Mouse (Mus musculus) ovary, postnatal 14 days (tissue): Measurements from ENCODE around the gene Ankrd39.

ENCODE experiments used
- DNase-seq: peaks from one replicate; pipeline ENCODE4 v3.0.0; 2022; ENCODE audit warnings: low spot score

Gene Ankrd39

DNA sequence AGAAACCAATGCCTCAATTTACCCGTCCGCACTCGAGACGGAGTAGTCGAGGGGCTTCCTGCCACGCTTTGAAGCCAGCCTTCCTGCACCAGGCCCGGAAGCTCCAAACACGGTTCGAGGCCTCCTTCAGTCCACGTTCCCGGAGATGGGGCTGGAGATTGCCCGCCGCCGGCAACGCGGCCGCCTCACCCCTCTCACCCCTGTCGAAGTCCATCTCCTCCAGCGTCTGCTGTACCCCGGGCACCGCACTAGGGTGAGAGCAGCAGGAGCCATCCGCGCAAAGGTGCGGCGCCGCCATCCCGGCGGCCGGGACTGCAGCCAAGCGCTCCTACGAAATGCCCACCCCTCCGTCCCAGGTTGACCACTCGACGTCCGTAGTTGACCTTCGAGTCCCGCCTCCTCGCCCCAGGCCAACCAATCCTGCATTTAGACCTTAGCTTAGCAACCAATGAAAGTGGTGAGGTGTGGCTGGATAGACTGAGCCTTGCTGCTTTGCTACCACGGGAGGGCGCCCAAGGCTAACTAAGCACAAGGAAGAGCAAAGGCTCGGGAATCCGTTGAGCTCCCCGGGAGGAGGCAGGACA, at the start of gene Ankrd39:
TSS of gene Ankrd39 (minus strand) at position 558 of the 584 bp plus-strand sequence.
- DNase-seq = peak; percentile 91

DNA sequence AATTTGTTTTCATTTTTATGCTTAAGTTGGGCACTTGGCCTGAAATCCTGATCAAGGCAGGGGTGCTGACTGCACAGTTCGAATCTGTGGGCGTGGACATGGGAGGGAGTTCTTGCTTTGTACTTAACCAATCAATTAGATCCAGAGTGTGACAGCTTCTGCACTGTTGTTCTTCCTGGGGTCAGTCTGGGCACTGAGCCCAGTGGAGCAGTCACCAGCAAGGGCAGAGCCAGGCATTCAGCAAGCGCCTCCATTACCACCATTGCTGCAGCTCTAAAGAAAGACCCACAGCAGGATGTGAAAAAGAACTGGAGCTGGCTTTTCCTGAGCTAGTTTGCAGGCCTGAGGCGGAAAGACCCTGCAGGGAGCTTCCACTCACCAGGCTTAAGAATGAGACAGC, 48.9 kb upstream of the Ankrd39 start:
- DNase-seq = no peak

DNA sequence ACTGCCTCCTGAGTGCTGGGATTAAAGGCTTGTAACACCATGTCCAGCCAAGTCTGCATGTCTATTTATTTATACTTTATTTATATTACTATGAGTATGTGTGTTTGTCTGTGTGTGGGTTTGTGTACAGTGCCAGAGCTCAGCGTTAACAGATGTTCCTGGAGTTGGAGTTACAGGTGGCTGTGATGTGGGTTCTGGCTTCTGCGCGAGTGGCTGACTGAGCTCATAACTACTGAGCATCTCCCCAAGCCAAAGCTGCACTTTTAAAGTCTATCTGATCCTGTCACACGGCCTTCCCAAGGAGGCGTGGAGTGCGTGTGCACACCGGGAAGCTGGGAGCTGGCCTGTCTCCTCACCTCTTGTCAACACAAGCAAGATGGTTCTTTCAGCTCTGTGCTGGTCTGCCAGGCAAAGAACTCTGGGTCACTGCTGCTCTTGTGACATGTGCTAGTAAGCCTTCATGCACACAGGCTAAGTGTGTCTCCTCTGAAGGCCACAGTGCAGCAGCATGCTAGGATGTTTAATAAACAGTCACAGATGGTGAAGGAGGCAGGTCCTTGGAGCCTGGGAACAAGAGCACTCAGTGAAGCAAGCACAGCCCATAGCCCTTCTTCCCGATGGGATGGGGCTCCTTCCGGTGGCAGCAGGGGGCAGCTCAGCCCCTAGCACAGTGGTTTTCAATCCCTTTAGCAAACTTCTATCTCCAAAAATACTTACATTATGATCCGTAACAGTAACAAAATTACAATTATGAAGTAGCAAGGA, 48.1 kb upstream of the Ankrd39 start:
- no peak for DNase-seq

DNA sequence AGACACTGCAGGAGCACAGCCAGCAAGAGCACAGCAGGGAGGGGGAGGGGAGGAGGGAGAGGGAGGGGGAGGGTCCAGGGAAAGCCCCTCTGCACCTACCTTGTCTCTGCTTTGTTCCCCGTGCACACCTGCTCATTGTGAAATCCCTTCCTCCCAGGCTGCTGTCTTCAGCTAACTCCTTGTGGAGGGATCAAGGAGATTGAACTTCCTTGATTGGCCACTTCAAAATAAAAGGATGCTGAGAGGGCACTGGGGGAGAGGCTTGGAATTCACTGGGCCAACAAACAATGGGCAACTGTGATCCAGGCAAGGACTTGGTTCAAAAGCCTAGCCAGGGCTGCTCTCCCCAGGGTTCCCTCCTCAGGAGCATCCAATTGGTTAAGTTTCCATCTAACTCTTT, 45.9 kb upstream of the Ankrd39 start:
- no peak for DNase-seq

DNA sequence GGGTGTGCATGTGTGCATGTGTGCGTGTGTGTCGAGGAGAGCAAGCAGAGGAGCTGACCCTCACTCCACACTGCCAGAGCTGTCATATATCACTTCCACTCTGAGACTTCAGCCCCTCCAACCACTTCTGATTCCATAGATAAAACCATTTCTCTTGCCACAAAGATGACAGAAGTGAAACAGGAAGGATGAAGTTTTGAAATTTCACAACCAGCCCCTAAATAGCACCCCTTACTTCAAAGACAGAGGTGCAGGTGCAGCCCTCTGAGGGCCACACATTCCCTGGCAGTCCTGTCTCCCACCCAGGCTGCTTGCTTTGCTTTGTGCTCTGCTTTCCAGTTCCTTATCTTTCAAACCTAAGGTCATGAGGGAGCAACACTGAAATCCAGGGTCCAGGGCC, 44.2 kb upstream of the Ankrd39 start:
- DNase-seq = no peak

DNA sequence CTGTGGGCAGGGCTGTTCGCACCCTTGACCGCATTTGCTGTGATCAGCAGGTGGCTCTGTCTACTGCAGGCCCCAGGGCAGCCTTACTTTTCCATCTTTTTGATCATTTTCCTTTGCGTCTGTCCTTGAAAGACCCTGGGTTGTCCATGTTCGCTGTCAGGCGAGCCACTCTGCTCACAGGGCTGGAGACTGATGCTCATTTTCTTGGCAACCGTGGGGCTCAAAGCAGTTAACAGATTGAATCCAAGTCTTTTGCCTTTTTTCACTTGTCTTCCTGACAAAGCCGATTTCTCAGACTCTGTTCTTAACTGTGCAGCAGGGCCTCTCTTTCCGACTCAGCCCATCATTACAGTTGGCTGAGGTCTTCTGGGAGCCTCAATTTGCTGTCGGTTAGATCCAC, 43.4 kb upstream of the Ankrd39 start:
- DNase-seq = no peak

DNA sequence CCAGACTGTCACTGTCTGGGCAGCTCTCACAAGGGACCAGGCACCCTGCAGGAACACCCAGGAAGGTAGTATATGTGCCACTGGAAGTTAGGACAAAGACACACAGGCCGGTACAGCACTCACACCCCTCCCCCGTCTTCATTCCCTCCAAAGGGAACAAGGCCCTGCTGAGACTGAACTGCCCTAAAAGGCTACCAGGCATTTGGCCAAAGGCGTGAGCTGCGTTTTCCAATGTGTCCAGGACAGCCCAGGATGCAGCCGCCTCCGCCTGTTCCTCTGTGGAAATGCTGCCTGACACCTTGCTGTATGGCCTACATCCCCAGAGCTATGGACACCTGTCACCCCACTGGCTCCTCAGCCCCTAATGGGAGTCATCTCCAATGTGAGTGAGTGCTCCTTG, 42.2 kb upstream of the Ankrd39 start:
- peak; percentile 58 for DNase-seq

DNA sequence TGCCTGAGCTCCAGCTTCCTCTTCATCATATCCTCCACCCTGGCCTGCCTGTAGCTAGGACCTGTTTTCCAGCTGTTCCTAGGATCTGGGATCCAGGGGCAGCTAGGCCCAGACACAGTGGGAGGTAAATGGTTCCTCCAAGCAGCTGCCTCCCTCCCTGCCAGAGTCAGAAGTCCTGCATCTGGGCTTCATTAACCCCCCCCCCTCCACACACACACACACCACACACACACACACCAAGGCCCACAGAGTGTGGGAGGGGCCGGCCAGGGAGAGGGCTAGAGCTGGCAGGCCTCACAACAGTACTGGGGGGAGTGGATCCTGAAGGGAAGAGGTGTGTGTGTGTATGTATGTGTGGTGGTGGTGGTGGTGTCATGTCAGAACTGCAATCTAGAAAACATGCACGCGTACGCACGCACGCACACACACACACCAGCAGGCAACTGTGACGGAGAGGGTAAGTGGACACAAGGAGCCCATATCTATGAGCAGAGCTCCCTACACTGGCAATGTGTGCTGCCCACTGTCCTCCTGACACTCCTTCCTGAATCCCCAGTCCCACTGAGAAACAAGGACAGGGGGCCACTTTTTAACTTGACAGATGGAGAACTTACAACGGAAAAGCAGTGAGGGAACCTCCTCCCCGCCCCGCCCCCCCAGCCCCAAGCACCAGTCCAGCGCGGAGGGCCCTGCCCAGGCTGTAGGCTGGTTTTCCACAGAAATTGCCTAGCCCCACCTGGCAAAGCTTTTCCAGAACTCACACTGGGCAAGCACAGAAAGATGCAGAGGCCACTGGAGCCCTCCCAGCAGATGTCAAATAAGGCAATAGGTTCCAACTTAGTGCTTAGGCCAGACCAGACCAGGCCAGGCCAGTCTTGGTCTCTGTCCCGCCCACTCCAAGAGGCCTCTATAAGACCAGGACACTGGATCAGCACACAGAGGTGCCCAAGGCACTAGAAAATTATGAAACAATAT, 41.5 kb upstream of the Ankrd39 start:
- peak; percentile 54 for DNase-seq

DNA sequence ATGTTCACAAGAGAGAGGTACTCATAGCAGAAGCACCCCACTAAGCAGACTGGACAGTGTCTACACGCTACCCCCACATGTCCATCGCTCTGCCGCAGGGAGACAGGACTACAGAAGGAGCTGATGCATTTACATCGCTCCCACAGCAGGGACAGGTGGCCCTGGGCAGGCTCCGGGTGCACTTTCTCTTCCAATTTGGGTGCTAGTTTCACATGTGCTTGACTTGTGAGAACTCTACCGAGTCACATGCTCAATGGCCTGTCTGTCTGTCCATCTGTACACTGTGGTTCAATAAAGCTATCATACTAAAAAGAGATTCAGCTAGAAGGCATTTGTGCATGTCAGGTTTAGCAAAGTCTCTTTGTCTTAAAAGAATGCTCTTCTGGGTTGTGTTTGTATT, 40.6 kb upstream of the Ankrd39 start:
- no peak for DNase-seq

DNA sequence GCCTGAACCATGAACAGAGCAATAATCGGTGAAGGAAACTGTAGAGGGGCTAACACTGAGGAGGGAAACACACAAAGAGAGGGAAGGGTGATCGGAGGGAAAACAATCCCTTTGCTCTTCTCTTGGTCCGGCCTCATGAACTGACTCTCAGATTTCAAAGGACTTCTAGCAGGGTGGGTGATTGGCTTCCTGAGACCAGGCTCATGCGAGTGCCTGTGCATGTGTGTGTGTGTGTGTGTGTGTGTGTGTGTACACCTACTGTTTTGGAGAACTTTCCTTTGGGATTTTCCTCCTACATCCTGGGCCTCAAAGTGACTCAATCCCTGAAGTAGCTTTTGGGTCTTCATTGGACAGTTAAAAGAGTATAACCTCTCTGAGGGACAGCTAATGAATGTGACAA, 39.0 kb upstream of the Ankrd39 start:
- DNase-seq = no peak

DNA sequence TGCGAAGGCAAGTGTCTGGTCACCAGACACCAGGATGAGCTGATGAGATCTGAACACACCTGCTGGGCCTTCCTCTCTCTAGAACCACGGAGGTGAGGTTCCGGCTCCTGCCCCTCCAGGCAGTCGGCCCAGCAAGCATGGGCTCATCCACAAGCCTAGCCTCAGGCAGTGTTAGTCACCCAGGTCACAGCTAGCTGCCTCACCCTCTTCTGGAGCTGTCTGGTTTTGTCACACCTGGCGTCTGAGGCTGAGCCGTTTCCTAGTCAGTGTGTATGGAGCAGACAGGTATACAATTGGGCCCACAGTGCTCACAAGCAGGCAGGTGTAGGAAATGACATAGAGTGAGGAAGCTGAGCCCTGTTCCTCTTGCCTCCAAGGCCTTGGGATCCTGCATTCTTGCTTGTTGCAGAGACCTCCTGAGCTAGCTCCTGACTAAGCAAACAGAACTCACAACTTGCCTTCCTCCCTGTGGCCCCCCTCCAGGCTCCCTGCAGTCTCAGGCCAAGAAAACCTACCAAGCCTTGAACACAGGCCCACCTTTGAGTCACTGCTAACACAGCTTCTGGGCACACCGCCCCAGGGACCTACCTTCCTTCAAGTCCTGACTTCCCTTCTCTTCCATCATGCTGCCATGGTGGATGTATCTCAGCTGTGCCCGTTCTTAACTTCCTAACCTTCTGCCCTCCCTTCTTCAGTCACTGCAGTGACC, 36.3 kb upstream of the Ankrd39 start:
- no peak for DNase-seq

DNA sequence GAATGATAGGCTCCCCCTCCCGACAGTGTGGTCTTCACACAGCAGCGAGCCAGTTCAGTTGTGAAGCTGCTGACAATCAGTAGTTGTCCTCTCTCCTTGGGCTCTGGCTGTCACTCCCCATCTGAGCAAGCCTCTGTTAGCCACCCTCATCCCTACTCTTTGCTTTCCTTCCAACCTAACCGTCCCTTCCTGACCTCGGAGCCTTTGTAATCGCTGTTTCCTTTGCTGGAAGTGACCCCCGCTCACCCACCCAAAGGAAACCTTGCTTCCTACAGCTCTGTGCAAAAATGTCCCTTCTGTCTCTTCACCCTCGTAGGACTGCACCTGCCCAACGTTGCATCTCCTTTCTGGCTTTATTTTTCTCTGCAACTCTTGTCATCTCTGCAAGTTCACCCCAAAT, 35.0 kb upstream of the Ankrd39 start:
- DNase-seq = no peak

DNA sequence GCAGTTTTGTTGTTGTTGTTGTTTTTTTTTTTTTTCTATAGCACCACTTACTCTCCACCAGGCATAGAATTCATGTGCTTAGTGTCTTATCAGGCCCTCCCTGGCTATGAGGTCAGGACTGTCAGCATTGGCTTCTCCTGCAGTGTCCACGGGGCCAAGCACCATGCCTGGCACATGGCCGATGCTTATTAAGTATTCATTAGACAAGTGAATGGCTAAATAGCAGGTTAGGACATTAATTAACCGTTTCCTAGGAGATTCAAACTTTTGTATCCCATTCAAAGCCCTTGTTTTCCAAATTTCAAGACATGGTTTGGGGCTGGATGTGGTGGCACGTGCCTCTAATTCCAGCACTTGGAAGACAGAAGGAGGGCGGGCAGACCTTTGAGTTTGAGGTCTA, 34.0 kb upstream of the Ankrd39 start:
- DNase-seq = no peak

DNA sequence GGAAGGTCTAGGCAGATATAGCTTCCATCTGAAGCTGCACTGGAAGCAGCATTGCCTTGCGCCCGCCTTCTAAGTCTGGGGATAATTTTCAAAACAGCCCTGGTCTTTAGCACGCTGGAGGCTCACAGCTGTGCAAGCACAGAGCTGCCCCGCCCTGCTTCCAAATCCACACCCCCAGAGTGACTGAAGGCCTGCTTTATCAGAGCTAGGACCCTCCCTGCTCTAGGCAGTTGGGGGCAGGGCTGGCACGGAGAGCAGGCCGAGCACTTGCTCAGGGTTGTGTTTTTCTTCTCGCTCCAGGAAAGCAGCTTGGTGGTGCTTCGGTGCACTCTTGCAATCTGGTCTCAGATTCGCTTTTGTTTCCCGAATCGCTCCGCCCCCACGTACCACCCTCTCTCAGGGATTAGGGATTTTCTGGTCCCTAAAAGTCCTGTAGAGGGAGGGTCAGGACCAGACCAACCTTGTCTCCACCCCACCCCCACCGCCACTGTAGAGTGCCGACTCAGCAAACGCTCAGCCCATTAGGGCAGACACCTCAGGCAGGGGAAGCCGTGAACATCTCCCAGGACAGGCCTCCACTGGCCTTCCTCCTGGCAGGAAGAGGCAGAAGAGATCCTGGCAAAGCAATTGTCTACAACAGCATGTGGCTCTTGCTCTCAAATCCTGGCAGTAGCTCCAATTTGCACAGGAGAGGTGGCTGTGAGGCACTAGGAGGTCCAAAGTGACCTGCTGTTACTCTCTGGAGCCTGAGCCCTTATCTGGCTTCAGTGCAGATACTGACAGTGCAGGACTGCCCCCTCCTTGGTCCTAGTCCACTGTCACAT, 33.4 kb upstream of the Ankrd39 start:
- peak; percentile 55 for DNase-seq

DNA sequence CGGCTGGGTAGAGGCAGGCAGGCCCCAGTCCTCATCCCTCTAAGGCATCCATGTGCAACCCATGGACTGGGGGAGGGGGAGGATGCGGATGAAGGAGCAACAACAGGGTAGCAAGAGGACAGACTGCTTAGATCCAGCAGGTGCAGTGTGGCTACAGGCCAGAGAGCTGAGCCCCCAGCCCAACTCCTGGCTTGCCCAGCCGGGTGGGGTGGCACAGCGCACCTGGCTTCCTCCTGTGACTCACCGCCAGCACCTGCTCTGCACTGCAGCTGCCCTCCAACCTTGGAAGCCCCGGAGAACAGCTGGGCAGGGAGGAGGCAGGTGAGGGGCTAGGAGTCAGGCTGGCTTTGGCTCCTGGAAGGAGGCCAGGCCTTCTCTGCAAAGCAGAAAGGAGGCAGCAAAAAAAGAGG, 32.7 kb upstream of the Ankrd39 start:
- no peak for DNase-seq

DNA sequence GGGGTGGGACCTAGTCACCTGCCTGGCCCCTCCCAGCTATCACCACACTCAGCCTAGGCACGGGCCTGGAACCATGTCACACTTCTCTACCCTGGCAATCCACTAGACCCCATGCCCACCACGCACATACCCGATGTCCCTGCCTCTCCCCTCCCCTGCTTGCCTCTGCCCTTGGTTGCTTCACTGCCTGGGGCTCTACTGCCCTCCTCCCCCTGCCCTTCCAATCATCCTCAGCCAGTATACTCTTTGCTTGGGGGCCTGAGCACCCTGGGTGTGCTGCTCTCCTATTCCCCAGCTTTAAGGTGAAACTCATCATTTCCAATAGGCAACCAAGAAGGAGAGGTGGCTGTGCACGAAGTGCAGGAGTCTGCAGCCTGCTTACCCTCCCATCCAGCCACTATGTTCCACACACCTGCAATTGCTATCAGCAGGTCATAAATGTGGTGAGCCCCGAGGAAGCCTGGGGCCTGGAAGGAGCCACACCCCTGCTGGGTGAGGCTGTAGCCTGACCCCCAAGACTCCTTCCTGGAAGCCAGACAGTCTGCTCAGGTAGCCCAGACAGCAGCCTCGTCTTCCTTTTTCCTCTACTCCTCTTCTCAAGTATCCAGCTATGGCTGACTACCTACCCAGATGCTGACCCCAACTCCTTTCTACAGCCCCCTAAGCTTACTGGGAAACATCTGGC, 29.9 kb upstream of the Ankrd39 start:
- DNase-seq = no peak

DNA sequence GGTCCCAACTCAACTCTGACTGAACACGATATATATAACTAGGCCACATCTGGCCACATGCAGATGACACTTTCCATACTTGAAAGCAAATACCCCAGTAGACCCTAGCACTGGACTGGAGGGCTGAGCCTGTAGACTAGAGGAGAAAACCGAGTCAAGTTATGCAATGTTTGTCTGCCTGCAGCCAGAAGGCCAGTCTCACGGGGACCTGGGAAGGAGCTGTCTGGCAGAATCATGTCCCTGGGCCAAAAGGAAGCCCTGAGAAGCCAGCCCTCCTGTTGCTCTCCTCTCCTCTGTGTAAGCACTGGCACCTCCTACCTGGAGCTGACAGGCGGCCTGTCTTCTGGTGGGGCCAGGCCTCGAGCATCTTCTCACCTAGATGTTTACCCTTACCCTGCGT, 28.1 kb upstream of the Ankrd39 start:
- DNase-seq = no peak

DNA sequence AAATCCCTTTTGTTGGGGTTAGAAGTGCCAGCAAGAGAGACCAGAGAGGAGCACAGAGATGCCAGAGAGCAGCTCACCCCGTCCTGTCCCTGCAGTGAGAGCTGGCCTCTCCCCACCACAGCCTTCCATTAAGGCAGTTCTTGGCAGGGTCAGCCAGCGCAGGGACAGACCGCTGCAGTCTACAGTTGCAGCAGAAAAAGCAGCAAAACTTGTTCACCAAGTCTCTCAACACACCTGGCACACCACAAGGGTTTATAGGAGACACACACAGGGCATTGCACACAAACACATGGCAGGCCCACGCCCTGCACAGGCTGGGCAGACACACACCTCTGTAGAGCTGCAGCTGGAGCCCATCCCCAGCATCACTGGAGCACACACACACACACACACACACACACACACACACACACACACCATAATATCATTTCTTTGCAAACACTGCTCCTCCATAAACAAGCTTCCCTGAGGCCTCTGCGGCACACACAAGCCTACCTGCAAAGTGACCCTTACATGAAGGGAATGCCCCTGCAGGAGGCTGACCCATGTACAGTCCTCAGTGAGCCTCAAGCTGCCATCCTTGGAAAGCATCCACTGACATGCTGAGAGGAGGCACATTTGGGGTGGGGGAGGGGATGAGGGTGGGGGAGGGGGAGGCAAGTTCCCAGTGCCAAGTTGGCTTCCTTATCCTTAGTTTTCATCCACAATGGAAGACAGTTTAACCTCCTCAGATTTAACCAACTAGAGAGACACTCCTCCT, 27.1 kb upstream of the Ankrd39 start:
- DNase-seq = no peak

DNA sequence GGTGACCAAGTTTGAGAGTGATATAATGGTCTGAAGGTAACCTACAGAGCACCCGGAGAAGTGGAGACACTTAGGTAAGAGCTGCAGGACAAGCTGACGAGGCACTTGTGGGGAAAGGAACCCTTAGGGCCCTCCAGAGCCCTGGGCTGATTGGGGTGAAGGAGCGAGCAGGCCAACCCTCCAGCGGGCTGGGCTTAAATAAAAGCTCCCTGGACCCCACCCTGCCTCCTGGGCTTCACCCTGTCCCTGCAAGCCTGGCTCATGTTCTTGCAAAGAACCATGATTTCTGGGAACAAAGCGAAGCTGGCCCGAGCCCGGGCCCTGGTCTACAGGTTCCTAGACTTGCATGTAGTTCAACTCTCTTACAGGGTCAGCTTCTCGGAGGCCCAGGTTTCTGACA, 26.3 kb upstream of the Ankrd39 start:
- no peak for DNase-seq

DNA sequence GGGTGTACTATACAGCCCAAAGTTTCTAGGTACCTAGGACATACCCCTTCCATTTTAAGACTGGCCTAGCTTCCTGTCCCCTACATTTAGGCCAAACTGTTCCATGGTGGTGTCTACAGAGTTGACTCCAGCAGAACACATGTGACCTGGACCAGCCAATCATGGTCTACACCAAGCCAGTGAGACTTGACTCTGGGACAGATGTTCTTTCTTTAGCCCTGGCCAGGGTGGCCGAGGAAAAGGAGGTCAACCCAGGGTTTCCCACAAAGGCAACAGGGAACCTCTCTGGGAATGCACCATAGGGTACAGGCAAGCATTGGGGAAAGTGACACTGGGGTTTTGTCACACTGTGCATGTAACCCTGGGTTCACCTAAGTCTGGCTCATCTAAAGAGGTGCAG, 25.5 kb upstream of the Ankrd39 start:
- no peak for DNase-seq
